Mouse (Mus musculus) inflammation-experienced regulatory T-cells, adult 6 months (primary cell): Measurements from ENCODE around the gene Rps6ka2. TPM values are rescaled to one million over a fixed set of nuclear protein-coding genes. Genes with fewer than 3 reads are reported as not detected.
"Not testable (repeated sequence)": the region's sequence is repeated elsewhere in the genome, so short reads cannot be mapped to it uniquely, and the experiment has no call there.

Source experiments
- ATAC-seq: one replicate; pipeline ENCODE4 v1.8.0; 2017
- polyA plus RNA-seq, 3 experiments: library from polyadenylated mRNA; unstranded; fragments of 100-300 nt; shearing (Covaris generic); gene quantifications; one replicate each; pipeline ENCODE4 v1.2.1; 2017

Rps6ka2 gene
- polyA plus RNA-seq, 3 experiments from 2014 or later: 0.34 to 1.1 (median 0.66) TPM

DNA sequence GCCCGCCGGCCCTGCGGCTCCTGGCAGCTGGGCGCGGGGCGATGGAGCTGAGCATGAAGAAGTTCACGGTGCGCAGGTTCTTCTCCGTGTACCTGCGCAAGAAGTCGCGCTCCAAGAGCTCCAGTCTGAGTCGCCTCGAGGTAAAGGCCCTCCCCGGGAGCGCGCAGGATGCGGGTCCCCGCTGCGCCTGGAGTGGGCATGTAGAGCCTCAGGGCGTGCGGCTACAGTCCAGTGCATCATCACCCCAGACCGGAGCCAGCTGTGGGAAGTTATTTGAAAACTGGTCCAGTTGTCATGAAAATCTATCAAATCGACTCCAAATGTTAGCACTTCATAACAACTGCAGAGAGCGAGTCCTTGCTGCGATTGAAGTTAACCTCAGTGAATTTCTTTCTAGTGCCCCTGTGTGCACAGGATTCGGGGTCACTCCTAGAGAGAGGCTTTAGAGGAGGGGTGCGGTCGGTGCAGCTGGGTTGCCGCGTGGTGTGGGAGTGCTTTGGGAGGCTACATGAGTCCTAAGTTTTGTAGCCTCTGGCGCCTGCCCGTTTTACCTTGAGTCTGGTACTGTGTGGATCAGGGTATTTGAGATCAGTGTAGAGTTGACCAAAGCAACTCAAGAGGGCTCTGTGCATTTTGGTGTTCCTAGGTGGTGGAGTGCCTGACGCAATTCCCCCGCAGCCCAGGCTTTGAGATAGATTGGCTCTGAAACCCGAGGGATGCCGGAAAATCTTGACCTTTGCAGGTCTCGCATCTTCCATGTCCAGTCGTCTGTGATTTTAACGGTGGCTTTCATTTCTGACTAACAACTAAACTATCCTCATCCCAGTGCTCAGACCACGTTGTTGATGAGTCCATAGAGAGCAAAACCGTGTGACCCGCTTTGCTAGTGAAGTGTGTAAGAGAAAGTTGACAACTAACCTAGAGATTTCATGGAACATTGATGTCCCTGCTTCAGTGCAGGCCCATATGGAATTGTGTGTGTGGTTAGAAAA is 685 bp downstream of the Rps6ka2 start:
- ATAC-seq: no peak

DNA sequence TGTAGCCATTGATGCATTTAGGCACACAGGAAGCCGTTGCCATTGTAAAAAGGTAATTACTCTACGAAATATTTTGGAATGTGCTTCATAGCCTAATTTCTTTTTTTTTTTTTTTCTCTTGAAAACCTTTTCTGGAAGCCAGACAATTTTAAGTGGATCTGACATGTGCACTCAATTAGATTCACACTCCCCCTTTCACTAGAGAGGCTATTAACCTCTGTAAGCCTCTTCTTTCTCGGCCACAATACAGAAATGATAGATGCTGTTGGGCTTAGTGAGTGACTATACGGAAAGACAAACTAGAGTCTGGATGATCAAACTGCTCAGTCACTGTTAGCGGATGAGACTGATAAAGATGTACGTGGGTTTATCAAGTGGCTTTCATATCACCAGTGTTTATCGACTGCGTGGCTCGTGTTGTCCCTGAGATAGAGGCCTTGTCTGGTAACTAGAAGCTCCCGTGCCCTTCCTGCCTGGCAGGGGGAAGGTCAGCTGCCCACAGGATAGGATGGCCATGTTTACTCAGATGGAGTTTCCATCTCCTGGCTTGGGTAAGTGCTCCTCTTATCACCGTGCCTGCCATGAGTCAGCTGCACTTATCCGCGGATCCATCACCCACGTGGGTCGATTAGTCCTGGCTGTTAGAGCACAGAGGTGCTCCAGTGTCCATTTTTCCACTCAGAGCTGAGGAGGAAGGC is 3.6 kb downstream of the Rps6ka2 start:
- no peak for ATAC-seq

GRCm38 (mm10) chr17:7175293-7175692 is 5.4 kb downstream of the Rps6ka2 start:
- ATAC-seq: no peak

DNA sequence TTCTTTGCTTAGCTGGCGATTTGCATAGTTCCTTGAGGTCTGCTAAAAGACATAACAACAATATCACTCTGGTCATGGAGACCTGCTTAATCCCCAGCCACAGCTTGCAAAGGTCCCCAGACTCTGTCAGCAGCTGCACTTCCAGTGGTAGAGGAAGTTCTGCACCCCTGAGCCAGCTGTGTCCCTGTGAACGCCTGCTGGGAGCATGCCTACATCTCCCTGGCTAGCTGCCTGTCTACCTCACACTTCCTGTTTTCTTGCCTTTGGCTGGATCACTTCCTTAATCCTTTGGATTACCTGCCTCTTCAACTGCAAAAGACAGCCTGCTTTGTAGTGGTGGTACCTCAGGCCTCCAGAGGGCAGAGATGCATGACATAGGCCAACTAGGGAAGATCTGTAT is 6.5 kb downstream of the Rps6ka2 start:
- ATAC-seq: no peak

DNA sequence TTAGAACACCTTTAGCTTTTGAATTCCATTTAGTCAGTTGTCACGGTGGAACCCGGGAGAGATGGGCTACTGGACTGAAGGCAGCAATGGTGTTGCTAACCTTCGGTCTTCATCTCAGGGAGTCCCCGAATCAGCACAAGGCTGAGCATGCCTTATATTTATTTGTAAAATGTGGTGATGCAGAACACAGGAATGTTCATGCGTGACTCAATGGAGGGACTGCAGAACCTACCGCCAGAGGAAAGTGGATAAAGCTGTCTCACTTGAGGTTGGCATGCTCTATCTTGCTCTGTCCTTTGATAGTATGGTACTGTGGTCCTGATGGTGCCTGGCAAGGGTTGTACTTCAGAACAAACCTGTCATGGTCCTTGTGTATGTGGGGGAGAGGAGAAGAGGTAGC is 8.3 kb downstream of the Rps6ka2 start:
- ATAC-seq: no peak

DNA sequence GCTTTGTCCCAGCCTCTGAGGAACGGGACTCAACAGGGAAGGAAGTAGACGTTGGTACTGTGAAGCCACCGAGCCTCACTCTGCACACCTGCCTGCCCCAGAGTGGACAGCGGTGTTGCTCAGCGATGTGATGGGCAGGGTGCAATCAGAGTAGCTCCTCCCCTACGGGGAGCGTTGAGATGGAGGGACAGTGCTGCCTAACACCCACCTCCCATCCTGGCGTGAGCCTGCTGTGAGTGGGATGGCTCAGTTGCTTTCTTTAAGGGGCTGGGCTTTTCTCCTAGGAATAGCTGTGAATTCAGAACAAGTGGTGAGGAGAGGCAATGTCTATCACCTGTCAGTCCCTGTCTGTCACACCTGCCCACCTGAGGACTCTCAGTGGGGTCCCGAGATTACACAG is 12.3 kb downstream of the Rps6ka2 start:
- ATAC-seq: no peak

- not testable (repeated sequence) for ATAC-seq
Observed at GRCm38 (mm10) chr17:7187037-7187436, 17.1 kb downstream of the Rps6ka2 start.

GRCm38 (mm10) chr17:7189425-7189824 is 19.5 kb downstream of the Rps6ka2 start:
- no peak for ATAC-seq

DNA sequence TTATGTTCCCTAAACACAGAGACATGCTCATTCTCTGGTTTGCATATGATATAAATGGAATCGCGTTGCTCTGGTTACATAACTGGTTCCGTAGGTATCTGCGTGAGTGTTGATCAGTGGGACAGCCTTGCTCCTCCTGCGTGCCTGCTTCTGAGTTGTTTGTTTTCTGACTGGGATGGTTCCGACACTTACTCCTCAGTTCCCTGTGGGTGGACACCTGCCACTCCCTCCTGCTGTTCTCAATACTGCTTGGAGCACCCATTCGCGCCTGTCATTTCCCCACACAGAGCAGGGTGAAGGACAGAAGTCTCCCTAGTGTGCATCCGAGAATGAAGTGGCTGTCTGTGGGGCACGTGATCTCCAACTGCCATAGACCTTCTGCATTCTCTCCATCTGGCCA is 20.1 kb downstream of the Rps6ka2 start:
- ATAC-seq: no peak

DNA sequence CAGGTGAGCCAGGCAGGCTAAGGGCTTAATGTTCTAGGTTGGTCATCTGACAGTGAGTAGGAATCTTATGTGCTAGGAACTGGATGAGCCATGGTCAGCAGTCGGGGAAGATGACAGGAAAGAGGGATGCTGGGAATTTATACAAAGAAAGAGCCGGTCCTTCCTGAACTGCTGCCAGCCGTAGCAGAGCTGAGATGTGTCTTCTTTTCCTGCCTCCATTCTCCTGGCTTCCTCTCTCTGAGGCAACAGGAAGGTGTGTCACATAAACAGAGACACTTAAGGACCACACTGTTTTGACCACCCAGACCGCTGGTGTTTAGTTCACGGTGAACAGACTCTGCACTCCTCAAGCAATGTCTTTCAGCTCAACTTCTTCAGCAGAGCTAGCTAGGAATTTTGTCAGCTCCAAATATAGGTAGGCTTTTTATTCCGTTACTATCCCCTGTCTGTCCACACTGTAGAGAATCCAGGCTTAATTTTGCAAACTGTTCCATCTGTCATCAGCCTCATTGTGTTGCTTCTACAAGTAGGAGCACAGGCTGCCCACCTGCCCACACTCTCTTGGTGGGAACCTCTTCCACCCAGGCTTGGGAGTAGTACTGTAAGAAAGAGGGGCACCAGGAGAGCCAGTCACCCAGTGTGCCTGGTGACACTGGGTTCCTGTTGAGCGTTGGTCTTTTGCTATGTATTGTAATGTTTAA is 24.4 kb downstream of the Rps6ka2 start:
- ATAC-seq: no peak

DNA sequence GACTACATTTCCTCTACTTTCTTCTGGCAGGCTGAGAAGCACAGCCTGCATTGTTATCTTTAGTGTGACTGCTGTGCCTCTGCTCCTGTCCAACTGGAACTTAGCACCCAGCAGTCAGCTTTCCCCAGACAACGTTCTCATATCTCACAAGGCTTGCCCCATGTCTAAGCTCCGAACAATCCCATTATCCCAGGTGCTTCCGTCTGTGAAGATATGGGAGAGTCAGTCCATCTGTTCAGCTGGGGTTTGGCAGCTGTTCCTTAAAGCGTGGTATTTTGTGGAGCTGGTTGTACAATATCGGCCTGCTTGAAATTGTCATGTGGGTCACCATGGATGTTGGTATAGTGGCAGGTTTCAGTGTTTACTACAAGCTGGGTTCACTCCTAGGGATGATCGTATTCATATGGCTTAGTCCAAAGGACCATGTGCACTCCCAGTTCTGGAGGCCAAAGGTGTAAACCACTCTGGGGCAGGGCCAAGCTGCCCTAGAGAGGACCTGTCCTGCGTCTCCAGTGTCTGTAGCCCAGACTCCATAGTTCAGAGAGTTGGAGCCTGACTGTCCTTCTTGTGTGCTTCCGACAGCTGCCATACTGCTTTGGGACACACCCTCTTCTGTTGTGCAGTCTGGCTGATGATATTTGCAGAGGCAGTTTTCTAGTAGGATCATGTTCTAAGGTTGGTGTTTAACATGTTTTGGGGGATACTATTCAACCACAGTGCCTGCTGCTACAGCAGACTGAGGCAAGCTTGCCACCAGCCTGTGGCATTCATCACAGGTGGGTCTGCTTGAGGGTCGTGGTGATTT is 27.4 kb downstream of the Rps6ka2 start:
- ATAC-seq: no peak

DNA sequence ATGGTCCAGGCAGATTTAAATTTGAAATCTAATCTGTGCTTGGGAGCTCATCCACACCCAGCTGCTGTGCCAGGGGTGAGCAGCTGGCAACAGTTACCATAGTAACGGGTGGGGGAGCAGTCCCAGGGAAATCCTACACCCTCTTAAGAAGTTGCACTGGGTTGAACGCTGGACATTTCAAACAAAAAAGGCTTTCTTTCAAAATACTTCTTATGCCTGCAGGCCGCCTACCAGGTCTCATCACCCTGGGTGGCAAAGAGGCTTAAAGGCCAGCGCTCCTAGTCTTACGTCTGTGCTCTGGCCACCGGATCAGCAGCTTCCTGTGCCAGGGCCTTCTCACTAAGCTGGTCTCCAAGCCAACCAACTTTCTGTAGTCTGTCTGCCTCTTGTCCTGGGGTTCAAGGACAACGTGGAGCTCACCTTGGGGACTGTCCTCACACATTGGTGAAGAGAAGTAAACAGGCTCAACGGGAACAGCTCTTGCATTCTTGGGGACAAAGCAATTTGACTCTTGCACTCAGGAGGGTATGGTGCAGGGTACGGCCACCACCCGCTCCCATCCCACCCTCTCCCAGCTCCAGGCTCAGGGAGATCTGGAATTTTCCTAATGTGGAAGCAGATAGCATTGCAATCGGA is 35.0 kb downstream of the Rps6ka2 start:
- no peak for ATAC-seq

DNA sequence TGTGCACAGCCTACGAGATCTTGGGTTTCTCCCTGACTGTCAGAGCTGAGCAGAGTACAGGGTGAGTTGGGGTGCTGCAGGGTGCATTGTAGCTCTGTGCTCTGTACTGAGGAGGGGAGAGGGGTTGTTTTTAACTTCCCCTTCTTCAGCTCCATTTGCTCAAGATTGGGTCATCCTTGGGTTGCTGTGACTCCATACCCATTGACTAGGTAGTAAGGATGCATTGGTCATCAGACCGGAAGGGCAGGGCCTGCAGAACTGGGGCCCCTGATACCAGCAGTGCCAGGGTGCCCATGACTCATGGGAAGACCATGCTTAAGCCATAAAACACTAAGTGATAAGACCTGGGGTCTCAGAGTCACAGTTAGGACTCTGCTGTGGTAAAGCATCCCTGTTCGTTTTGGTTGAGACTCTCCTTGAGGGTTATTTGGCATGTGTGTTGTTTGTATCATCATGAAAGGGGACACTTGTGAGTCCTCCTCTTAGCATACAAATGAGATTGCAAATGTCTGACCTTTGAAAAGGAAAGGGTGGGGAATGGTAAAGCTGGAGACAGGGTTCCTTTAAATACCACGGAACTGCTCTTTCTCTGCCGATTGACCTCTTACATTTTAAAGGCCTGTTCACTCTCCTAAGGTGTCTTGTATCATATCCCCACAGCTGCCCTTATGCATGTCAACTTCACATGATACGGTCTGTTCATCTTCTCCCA is 36.7 kb downstream of the Rps6ka2 start:
- ATAC-seq: no peak

GRCm38 (mm10) chr17:7210648-7211047 is 40.7 kb downstream of the Rps6ka2 start:
- no peak for ATAC-seq

DNA sequence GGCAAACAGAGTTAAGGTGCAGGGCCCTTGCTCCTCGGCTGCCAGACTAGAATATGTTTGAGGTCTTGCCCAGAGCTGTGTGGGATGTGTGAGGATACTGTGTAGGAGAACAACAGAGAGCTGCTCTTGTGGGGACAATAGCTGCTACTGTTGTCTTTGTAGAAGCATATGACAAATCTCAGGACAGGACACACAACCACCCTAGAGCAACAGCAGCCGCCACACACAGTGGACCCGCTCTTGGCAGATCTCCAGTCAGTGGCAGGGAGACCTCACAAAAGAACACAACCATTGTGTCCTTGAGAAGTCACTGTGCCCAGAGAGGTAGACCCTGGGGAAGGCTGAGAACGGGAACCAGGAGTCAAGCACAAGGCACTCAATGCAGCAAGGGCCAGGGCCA is 42.0 kb downstream of the Rps6ka2 start:
- ATAC-seq: no peak

DNA sequence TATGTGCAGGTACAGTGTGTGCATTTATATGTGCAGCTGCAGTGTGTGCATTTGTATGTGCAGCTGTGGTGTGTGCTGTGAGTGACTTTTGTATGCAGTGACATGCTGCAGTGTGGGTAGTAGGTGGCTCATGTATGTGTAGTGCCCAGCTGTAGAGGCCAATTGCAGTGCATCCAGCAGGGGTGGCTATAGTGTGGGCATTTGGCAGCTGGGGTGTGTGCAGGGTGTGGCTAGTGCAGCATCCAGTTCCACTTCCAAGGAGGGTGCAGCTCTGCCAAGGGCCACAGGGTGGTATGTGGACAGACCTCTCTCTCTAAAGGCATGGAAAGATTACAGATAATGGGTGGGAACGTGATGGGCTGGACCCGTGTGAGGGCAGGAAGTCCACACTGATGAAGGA is 43.3 kb downstream of the Rps6ka2 start:
- no peak for ATAC-seq

DNA sequence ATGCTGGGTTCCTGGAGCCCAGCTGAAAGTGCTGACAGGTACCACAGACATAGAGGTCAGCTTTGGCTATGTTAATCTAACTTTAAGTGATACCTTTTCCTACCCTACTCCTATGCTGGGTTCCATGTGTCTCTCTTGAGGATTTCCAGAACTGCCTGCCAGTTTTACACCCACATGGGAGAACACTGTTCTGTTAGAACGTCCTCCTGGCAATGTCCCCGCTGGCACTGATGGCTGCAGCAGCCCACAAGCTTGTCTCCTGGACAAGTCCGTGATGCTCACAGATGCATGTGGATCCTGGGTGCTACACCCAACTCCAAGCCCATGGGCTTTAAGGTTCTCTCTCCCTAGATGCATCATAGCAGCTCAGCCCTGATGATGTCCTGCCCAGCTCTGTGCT is 44.1 kb downstream of the Rps6ka2 start:
- no peak for ATAC-seq

DNA sequence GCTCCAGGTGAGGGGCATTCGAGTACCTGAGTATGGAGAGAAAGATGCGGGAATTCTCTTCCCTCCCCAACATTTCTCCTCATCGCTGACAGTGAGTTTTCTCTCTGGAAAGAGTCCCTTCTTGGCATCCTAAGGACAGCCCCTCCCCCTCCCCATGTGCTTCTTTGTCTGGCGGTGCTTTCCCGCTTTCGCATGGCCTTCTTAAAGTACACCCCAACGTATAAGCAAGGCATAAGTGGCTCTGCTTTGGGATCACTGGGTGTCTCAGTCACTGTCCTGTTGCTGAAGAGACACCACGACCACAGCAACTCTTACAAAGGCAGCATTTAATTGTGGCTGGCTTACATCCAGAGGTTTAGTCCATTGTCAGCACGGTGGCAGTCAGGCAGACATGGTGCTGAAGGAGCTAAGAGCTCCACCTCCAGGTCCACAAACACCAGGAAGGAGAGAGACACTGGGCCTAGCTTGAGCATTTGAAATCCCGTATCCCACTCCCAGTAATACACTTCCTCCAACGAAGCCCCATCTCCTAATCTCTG is 47.9 kb downstream of the Rps6ka2 start:
- ATAC-seq: no peak

GRCm38 (mm10) chr17:7218396-7218795 is 48.5 kb downstream of the Rps6ka2 start:
- no peak for ATAC-seq

- no peak for ATAC-seq
Observed at GRCm38 (mm10) chr17:7219044-7219718, 49.3 kb downstream of the Rps6ka2 start.
